Mouse (Mus musculus) ZHBTc4 (cell line): Measurements from ENCODE around the gene Supt6.
A peak's percentile ranks its signal among the peaks of the same experiment; 100 is the strongest.

Source experiments
- DNase-seq: peaks from one replicate; pipeline ENCODE4 v3.0.0-alpha.2; 2011; ENCODE audit warnings: low read depth, low spot score

The Supt6 gene

DNA sequence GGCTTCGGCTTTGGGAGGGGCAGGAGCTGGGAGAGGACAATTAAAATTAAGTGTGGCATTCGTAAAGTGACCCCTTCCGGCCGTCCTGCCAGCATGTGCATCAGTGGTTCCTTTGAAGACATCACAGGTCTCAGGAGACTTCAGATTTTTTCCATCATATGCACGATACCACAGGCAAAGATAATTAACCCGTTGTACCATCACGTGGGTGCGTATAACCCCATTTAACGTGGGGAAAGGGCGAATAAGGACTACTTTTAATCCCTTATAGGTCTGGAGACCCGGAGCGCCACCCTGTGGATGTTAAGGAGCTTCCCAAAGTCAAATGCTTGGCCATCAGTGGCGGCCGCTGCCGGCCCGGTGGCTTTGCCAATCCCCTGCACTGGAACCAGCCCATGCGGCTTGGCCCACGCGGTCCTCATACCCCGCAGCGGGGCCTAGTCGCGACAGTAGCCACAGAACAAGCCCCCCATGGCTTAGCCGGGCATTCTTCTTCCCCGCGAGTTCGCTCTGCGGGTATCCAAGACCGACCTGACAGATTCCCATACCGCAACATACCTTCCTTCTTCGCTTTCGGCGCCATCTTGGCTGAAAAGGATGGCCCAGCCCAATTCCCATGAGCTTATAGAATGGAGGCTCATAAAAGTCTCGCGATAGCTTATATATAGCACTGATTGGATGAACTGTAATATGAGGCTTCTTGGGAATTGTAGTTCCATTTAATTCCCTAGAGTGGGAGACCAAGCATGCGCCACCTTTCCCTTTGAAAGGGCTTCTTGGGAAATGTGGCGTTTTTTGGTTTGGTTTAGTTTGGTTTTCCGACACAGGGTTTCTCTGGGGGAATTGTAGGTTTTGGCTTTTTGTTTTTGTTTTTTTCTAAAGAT lies 62.6 kb downstream of the Supt6 start, which contains the start of gene Rpl23a:
Gene Rpl23a, minus strand, starts transcription at position 624 of the 884 bp plus-strand sequence.
- peak; percentile 96 for DNase-seq

- DNase-seq: peak; percentile 26
These were observed 63.3 kb downstream of the Supt6 start for GRCm38 (mm10) chr11:78182450-78182849.

DNA sequence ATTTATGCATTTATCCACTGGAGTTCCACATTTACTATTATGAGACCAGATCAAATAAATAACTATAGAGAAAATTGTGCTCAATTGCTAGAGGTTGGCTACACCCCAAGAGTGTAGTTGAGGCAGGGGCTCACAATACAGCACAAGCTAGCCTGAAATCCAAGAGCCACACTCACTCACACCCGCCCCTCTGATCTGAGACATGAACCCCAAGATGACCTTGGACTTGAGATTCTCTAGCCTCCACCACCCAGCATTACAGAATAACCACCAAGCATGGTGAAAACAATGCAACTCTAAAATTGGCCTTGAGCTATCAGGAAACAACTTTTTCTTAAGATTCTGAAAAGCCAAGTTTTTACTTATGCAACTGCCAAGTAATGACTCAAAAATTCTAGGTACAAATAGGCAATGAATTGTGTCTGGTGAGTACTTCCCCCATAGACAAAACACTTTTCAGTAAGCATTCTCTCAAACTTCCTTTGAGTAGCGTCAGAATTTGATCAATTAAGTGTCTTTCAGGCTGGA lies 63.9 kb downstream of the Supt6 start:
- no peak for DNase-seq

DNA sequence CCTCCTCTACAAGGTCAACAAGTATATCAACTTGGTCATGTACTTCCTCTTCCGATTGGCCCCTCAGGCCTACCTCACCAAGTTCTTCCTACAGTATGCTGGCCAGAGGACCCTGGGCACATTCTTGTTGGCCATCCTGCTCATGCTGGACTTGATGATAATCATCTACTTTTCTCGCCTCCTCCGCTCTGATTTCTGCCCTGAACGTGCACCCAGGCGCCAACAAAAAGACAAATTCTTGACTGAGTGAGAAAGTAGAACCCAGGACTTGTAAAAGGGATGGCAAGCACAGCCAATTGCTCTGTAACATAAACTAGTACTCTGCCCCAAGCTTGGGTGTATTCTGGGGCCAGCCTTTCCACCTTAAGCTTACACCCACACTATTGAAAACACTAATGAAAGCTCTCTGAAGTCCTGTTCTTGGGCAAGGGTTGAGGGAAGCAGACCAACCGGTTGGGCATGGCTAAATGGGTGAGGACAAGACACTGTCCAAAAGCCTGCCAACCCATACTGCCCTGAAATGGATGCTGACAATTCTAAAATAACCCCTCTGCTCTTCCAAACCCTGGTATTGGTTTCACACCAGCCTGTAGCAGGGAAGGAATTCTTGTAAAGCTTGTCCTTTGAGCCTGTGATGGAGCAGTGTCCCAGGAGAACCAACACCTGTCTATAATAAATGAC lies 65.6 kb downstream of the Supt6 start:
- DNase-seq: peak; percentile 30

DNA sequence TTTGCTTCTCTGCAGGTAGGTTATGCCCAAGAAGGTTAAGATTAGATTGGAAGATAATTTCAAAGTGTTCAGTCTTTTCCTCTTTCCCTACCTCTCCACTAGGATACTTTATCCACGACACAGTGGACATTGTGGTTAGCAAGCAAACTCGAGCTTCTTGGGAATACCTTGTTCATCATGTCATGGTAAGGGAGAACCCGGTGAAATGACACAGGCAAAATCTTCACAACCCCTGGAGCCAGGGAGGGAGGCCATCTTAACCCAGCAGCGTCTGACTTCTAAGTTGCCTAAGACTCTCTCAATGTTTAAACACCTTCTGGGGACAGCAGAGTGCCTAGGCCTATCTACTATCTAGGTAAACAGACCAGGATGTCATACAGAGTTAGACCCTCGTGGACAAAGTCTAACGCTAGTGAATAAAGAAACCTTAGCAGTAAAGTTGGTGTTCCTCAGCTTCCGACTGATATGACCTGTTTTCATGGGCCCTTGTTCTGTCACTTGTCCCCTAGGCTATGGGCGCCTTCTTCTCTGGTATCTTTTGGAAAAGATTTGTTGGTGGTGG lies 66.3 kb downstream of the Supt6 start:
- DNase-seq: peak; percentile 54

GRCm38 (mm10) chr11:78178859-78179437 lies 66.8 kb downstream of the Supt6 start:
- peak; percentile 88 for DNase-seq

GRCm38 (mm10) chr11:78177903-78178858 lies 67.6 kb downstream of the Supt6 start:
- peak; percentile 98 for DNase-seq

GRCm38 (mm10) chr11:78177437-78177836 lies 68.3 kb downstream of the Supt6 start:
- DNase-seq: peak; percentile 71

DNA sequence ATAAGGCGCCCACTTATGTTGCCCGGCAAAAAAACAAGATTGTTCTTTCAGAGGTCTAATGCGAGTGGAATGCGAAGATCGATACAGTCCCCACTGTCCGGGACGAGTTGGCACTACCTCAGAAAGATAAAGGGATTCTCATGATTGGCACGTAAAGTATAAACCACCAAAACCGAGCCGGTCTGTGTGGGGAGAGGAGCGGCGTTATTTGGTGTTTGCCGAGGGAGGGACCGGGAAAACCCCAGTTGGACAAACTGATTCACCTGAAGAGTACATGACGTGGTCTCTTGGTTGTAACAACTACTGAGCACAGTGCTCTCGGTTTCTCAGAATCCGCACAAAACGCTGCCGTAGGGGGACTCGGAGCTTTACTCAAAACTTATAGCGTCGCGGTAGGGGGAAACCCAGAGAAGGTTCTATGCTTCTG lies 68.9 kb downstream of the Supt6 start:
- no peak for DNase-seq

DNA sequence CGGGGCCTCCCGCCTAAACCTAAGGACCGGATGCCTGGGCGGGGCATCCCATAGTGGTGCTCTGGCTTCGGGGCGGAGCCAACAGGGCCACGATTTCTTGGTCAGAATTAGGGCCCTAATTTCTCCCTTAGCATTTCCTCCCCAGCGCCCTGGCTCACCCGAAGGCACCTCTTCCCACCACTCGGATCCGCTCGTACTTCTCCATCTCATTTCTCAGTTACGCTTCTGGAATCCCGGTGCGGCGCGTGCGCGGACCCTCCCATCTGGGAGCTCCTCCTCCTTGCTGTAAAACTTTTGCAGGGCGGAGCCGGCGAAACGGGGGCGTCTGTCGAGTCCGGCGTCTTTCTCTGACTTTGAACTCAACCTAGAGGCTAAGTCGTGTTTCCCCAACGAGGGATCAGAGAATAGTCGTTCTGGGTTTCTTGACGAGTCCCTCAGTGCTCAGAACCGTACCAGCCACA lies 69.4 kb downstream of the Supt6 start, which contains the start of the genes Nek8 and Tlcd1:
Gene Nek8, minus strand, starts transcription at position 274 of the 461 bp plus-strand sequence.
Gene Tlcd1, plus strand, starts transcription at position 310 of the 461 bp plus-strand sequence.
- peak; percentile 96 for DNase-seq

- no peak for DNase-seq
These were observed 69.9 kb downstream of the Supt6 start for GRCm38 (mm10) chr11:78175771-78176401.

DNA sequence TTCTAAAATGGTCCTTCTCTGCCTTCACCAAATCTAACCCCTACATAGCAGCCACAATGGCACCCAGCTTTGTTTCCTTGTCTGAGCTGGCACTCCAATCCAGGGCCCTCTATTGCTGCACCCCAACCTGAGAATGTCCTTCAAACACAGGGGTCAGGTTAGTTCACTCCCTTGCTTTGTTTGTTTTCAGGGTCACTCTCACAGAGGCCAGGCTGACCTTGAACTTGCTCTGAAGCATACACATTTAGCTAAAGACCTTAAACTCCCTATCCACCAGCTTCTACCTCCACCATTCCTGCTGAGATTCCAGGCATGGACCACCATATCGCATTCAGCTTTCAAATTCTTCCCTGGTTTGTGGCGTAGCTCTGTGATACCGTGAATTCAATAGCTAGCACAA lies 71.3 kb downstream of the Supt6 start:
- DNase-seq: peak; percentile 40

DNA sequence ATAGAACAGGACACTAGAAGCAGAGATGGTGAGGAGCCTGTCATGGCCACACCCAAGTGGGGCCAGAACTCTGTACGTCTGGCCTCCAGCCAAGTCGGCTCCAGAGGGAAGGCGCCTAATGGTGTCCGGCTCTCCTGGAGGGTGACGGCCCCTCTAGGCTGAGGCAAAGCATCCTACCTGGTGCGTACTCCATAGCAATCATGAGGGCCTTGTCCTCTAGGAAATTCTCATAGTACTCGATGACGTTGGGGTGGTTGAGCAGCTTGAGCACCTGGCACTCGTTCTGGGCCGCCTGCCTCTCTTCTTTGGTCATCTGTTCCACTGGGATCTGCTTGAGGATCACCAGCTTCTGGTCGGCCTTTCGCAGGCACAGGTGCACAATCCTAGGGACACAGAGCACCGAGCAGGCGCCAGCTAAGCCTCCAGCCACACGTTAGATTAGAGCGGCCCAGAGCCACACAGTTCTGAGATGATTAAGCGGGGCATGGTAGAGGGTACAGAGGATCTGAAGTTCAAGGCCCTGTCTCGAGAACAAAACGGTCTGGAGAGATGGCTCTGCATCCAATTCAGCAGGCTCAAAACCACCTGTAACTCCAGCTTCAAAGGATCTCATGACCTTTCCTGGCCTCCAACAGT lies 72.9 kb downstream of the Supt6 start:
- DNase-seq: peak; percentile 32

DNA sequence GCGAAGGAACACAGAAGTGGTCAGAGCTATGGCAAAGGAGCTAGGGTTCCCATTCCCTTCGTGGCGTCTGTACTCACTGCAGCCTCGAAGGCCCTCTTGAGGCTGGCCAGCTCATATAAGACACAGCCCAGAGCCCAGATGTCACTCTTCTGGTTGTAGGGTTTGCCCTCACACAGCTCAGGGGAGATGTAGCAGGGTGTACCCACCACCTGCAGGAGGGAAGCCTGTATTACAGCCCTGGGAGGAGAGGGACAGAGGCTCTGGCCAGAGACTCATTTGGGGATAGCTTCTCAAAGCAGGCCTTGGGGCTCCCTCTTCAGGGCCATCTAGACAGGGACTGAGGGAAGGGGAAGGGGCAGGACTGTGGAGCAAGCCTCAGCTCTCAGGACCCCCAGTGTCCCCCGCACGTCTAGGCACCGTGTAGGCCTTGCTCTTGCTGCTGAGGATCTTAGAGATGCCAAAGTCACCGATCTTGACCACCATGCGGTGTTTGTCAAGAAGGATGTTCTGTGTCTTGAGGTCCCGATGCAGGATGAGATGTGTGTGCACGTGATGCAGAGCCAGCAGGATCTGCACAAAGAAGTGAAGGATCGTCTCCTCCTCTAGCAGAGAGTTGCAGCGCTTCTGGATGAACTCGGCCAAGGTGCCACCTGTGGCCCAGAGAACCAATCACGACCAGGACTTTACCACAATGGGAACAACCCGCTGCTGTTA lies 73.6 kb downstream of the Supt6 start:
- DNase-seq: peak; percentile 66

GRCm38 (mm10) chr11:78171328-78171727 lies 74.5 kb downstream of the Supt6 start:
- peak; percentile 74 for DNase-seq

GRCm38 (mm10) chr11:78170306-78170705 lies 75.5 kb downstream of the Supt6 start:
- no peak for DNase-seq

DNA sequence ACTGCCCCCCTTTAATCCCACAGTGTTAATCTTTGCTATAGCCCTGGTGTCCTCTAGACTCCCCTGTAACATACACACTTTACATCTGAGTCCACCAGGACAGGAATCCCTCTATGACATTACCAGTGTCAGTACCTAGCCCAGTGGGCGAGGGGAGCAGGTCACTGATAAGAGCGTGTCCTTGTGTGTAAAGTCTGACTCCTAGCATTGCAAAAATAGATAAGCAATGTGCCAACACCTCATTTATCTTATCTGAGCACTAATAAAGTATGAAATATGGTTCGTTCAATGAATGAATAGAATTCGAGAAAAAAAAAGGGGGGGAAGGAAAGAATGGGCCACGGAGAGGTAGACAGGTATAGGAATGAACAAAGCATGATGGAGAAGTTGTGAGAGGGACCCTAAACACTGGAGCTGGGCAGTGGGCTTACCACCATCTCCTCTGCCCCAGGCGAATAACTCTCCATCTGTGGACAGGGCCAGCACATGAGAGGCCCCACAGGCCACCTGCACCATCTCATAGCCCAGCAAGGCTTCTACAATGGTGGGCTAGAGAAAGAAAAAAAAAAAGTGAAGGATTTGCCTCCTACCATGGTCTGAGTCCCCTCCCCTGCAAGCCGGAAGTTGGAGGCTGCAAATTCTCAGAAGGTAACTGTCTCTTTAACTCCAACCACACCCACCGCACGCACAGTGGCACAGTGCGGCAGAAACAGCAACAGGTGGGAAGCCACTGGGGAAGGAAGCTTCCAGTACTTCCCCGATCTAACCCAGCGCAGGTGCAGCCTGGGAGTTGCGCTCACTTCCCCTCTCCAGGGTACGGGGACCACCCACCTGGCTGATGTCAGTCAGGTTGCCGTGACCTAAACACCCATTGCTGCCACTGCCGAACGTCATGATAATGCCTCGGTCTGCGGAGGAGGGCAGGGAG lies 77.0 kb downstream of the Supt6 start:
- peak; percentile 72 for DNase-seq
